Mouse (Mus musculus): ENCODE measurements around the gene Lpin2. TPM values are rescaled to one million over a fixed set of nuclear protein-coding genes. Genes with fewer than 3 reads are reported as not detected.
A peak's percentile ranks its signal among the peaks of the same experiment; 100 is the strongest.

Lpin2 gene
- polyA plus RNA-seq, 1 experiment from 2014 or later = 35.4 TPM

- no peak overlapping the region for H3K4me3 ChIP-seq (ENCODE audit: low read depth, low read length)
- ATAC-seq (ENCODE audit: low FRiP score) = no peak
- DNase-seq (ENCODE audit: low spot score, missing footprints) = peak; percentile 66
- H3K9ac ChIP-seq (ENCODE audit: low read length) = no peak overlapping the region
- WGBS = 91% methylated on average over 19 of the region's 19 CpGs
- no peaks in the 10 kb centered on the region for H3K4me1 ChIP-seq (ENCODE audit: control insufficient read depth, insufficient read depth, low read length)
- H3K36me3 ChIP-seq (ENCODE audit: control insufficient read depth, insufficient read depth, low read length) = no peaks in the 10 kb centered on the region
- H3K4me2 ChIP-seq = no peak overlapping the region
- no peak overlapping the region for H3K27ac ChIP-seq (ENCODE audit: low read depth, low read length)
- H3K9me3 ChIP-seq (ENCODE audit: control insufficient read depth, low read length) = no peaks in the 10 kb centered on the region
- H3K27me3 ChIP-seq (ENCODE audit: control insufficient read depth, insufficient read depth, low read length) = no peaks in the 10 kb centered on the region
Measured at GRCm38 (mm10) chr17:71144322-71145116, 37.8 kb upstream of the Lpin2 start.

DNA sequence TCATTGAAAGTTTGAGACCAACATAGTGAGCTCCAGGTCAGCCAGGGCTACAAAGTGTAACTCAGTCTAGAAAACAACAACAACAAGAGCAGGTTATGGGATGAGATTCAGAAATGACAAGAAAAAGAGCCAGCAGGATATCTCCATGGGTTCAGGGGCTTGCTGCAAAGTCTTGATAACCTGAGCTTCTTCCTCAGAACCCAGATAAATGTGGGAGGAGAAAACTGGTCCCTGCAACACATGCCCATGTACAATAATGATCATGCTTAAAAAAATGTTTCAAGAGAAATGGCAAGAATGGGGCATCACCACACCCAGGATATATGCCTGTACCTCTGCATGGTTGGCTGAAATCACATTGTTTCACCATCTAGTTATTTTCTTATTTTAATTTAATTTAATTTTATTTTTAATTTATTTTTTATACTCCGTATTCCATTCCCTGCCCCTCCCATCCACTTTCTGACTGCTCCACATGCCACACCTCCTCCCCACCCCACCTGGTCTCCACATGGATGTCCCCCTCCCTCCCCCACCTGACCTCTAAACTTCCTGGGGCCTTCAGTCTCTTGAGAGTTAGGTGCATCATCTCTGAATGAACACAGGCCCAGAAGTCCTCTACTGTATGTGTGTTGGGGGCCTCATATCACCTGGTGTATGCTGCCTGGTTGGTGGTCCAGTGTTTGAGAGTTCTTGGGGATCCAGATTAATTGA, 37.0 kb upstream of the Lpin2 start:
- no peaks in the 10 kb centered on the region for H3K9me3 ChIP-seq (ENCODE audit: control insufficient read depth, low read length)
- H3K4me3 ChIP-seq (ENCODE audit: low read depth, low read length) = no peak overlapping the region
- no peaks in the 10 kb centered on the region for H3K4me1 ChIP-seq (ENCODE audit: control insufficient read depth, insufficient read depth, low read length)
- no peaks in the 10 kb centered on the region for H3K36me3 ChIP-seq (ENCODE audit: control insufficient read depth, insufficient read depth, low read length)
- no peaks in the 10 kb centered on the region for H3K27me3 ChIP-seq (ENCODE audit: control insufficient read depth, insufficient read depth, low read length)
- 97% methylated on average over 1 of the region's 1 CpGs for WGBS
- no peak overlapping the region for H3K27ac ChIP-seq (ENCODE audit: low read depth, low read length)
- H3K9ac ChIP-seq (ENCODE audit: low read length) = no peak overlapping the region
- H3K4me2 ChIP-seq = no peak overlapping the region
- DNase-seq (ENCODE audit: low spot score, missing footprints) (no peak), ATAC-seq (ENCODE audit: low FRiP score) (no peak)

- WGBS = 60% methylated on average over 4 of the region's 4 CpGs
- H3K9ac ChIP-seq (ENCODE audit: low read length) = no peak overlapping the region
- no peak overlapping the region for H3K27ac ChIP-seq (ENCODE audit: low read depth, low read length)
- no peak for ATAC-seq (ENCODE audit: low FRiP score)
- H3K4me1 ChIP-seq (ENCODE audit: control insufficient read depth, insufficient read depth, low read length) = no peaks in the 10 kb centered on the region
- H3K9me3 ChIP-seq (ENCODE audit: control insufficient read depth, low read length) = no peaks in the 10 kb centered on the region
- no peaks in the 10 kb centered on the region for H3K36me3 ChIP-seq (ENCODE audit: control insufficient read depth, insufficient read depth, low read length)
- no peaks in the 10 kb centered on the region for H3K27me3 ChIP-seq (ENCODE audit: control insufficient read depth, insufficient read depth, low read length)
- H3K4me2 ChIP-seq = no peak overlapping the region
- H3K4me3 ChIP-seq (ENCODE audit: low read depth, low read length) = no peak overlapping the region
- DNase-seq (ENCODE audit: low spot score, missing footprints) = no peak
Measured at GRCm38 (mm10) chr17:71153356-71153755, 29.0 kb upstream of the Lpin2 start.

- Histone ChIP-seq H3K4me1 (ENCODE audit: control insufficient read depth, insufficient read depth, low read length) (peaks cover 4% of the 10 kb centered on the region; the same call in 1 of the 2 replicates), H3K4me2 (no peak overlapping the region), H3K9me3 (ENCODE audit: control insufficient read depth, low read length) (no peaks in the 10 kb centered on the region), H3K27ac (ENCODE audit: low read depth, low read length) (no peak overlapping the region), H3K36me3 (ENCODE audit: control insufficient read depth, insufficient read depth, low read length) (no peaks in the 10 kb centered on the region), H3K4me3 (ENCODE audit: low read depth, low read length) (no peak overlapping the region), H3K27me3 (ENCODE audit: control insufficient read depth, insufficient read depth, low read length) (no peaks in the 10 kb centered on the region), H3K9ac (ENCODE audit: low read length) (no peak overlapping the region)
- DNase-seq (ENCODE audit: low spot score, missing footprints) (no peak), ATAC-seq (ENCODE audit: low FRiP score) (no peak)
- 78% methylated on average over 1 of the region's 1 CpGs for WGBS
Measured at GRCm38 (mm10) chr17:71155271-71155670, 27.1 kb upstream of the Lpin2 start.

DNA sequence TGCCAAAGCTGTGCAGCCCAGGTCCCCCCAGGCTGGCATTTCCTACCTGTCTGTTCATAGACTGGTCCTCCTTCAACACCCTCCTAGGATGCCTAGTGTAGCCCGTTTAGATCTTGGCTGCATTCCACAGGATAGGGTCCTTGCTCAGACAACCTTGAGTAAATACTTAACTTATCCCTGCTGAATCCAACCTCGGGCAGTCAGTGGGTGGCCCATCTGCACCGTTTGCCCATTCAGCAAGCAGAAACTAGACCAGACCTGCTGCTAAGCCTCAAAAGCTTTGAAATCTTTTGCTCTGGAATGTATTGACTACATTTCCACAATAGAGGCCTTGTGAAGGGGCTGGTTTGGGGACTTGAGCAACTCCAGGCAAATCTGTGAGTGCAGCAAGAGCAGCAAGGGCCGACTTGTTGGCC, 23.2 kb upstream of the Lpin2 start:
- H3K9ac ChIP-seq (ENCODE audit: low read length) = no peak overlapping the region
- H3K4me3 ChIP-seq (ENCODE audit: low read depth, low read length) = no peak overlapping the region
- DNase-seq (ENCODE audit: low spot score, missing footprints) (no peak), ATAC-seq (ENCODE audit: low FRiP score) (no peak)
- peaks cover 4% of the 10 kb centered on the region; the same call in 1 of the 2 replicates for H3K4me1 ChIP-seq (ENCODE audit: control insufficient read depth, insufficient read depth, low read length)
- 15% methylated on average over 4 of the region's 4 CpGs for WGBS
- no peaks in the 10 kb centered on the region for H3K36me3 ChIP-seq (ENCODE audit: control insufficient read depth, insufficient read depth, low read length)
- H3K4me2 ChIP-seq = no peak overlapping the region
- H3K9me3 ChIP-seq (ENCODE audit: control insufficient read depth, low read length) = no peaks in the 10 kb centered on the region
- no peaks in the 10 kb centered on the region for H3K27me3 ChIP-seq (ENCODE audit: control insufficient read depth, insufficient read depth, low read length)
- no peak overlapping the region for H3K27ac ChIP-seq (ENCODE audit: low read depth, low read length)

- 71% methylated on average over 8 of the region's 8 CpGs for WGBS
- no peaks in the 10 kb centered on the region for H3K36me3 ChIP-seq (ENCODE audit: control insufficient read depth, insufficient read depth, low read length)
- ATAC-seq (ENCODE audit: low FRiP score) = no peak
- no peak overlapping the region for H3K9ac ChIP-seq (ENCODE audit: low read length)
- H3K9me3 ChIP-seq (ENCODE audit: control insufficient read depth, low read length) = no peaks in the 10 kb centered on the region
- no peak for DNase-seq (ENCODE audit: low spot score, missing footprints)
- H3K4me2 ChIP-seq = no peak overlapping the region
- no peak overlapping the region; the same call in 1 of the 2 replicates for H3K27ac ChIP-seq (ENCODE audit: low read depth, low read length)
- H3K4me3 ChIP-seq (ENCODE audit: low read depth, low read length) = no peak overlapping the region
- H3K27me3 ChIP-seq (ENCODE audit: control insufficient read depth, insufficient read depth, low read length) = no peaks in the 10 kb centered on the region
- peaks cover 4% of the 10 kb centered on the region; the same call in 1 of the 2 replicates for H3K4me1 ChIP-seq (ENCODE audit: control insufficient read depth, insufficient read depth, low read length)
Measured at GRCm38 (mm10) chr17:71159720-71160119, 22.6 kb upstream of the Lpin2 start.

DNA sequence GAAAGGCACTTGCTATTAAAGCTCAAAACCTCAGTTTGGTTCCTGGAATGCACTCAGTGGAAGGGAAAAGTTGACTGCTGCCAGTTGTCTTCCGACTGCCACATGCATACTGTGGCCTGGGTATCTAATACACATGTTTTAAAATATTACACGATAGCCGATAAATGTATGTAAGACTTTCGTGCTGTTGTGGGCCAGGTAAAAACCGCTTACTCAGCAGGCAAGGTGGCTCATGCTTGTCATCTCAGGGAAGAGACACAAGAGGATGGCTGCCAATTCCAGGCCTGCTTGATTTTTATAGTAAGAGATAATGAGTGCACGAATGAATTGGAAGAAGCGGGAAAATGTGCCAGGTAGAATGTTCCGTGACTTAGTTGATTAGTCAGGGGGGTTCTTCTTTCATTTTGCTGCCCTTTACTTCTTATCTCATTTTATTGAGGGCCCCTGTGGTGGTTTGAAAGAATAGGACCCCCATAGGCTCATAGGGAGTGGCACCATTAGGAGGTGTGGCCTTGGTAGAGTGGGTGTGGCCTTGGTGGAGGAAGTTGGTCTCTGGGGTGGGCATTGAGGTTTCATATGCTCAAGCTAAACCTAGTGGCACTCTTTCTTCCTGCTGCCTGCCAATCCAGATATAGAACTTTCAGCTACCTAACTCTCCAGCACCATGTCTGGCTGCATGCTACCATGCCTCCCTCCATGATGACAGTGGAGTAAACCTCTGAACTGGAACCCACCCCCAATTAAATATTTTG, 21.9 kb upstream of the Lpin2 start:
- DNase-seq (ENCODE audit: low spot score, missing footprints) (no peak), ATAC-seq (ENCODE audit: low FRiP score) (no peak)
- Histone ChIP-seq H3K9ac (ENCODE audit: low read length) (no peak overlapping the region), H3K36me3 (ENCODE audit: control insufficient read depth, insufficient read depth, low read length) (no peaks in the 10 kb centered on the region), H3K4me1 (ENCODE audit: control insufficient read depth, insufficient read depth, low read length) (peaks cover 4% of the 10 kb centered on the region; the same call in 1 of the 2 replicates), H3K4me3 (ENCODE audit: low read depth, low read length) (no peak overlapping the region), H3K9me3 (ENCODE audit: control insufficient read depth, low read length) (no peaks in the 10 kb centered on the region), H3K4me2 (no peak overlapping the region), H3K27ac (ENCODE audit: low read depth, low read length) (no peak overlapping the region), H3K27me3 (ENCODE audit: control insufficient read depth, insufficient read depth, low read length) (no peaks in the 10 kb centered on the region)
- 95% methylated on average over 8 of the region's 8 CpGs for WGBS

GRCm38 (mm10) chr17:71164991-71165390, 17.4 kb upstream of the Lpin2 start:
- Histone ChIP-seq H3K27ac (ENCODE audit: low read depth, low read length) (no peak overlapping the region), H3K4me1 (ENCODE audit: control insufficient read depth, insufficient read depth, low read length) (no peaks in the 10 kb centered on the region), H3K9me3 (ENCODE audit: control insufficient read depth, low read length) (no peaks in the 10 kb centered on the region), H3K27me3 (ENCODE audit: control insufficient read depth, insufficient read depth, low read length) (no peaks in the 10 kb centered on the region), H3K4me3 (ENCODE audit: low read depth, low read length) (no peak overlapping the region), H3K36me3 (ENCODE audit: control insufficient read depth, insufficient read depth, low read length) (no peaks in the 10 kb centered on the region), H3K9ac (ENCODE audit: low read length) (no peak overlapping the region), H3K4me2 (no peak overlapping the region)
- no peak for ATAC-seq (ENCODE audit: low FRiP score)
- DNase-seq (ENCODE audit: low spot score, missing footprints) = no peak
- 89% methylated on average over 6 of the region's 6 CpGs for WGBS

Measured in midbrain, embryonic 11.5 days (tissue).